Mouse (Mus musculus) embryo, embryonic 10 days (tissue): ENCODE measurements around the gene Npas3.
A peak's percentile ranks its signal among the peaks of the same experiment; 100 is the strongest.

ENCODE experiments used
- DNase-seq: peaks from one replicate; pipeline ENCODE4 v3.0.0-alpha.2; 2015; ENCODE audit warnings: low spot score

The Npas3 gene

DNA sequence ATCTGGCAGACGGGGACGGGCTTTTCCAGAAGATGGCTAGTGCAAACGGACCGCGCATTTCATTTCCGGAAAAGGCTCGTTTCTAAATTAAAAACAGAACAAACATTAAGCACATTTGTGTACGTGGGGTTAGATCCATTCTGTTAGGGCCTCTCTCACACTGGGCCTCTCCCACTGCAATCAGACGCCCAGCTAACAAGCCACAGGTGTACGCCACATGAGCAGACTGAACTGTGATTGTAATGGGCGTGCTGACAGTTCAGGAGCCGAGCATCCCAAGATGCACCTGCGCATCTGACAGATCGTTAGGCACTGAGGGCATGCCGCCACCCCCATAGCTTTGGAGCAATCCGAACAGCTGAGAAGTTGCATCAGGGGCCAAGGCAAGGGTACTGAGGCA lies 816.5 kb downstream of the Npas3 start:
- peak; percentile 20 for DNase-seq

DNA sequence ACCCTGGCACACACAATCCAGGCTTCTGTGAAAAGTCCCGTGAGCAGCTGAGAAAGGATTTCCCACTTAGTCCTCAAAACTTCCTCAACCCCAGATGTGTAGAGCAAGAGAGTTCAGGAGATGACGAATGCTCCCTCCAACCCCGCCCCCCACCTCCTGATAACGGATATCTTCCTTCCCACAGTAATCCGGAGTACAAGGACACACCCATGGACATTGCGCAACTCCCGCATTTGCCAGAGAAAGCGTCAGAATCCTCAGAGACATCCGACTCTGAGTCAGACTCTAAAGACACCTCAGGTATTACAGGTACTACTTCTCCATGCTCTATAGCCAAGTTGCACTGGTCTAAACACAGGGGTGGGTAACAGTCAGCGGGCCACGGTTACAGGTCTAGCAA lies 817.1 kb downstream of the Npas3 start:
- no peak for DNase-seq

DNA sequence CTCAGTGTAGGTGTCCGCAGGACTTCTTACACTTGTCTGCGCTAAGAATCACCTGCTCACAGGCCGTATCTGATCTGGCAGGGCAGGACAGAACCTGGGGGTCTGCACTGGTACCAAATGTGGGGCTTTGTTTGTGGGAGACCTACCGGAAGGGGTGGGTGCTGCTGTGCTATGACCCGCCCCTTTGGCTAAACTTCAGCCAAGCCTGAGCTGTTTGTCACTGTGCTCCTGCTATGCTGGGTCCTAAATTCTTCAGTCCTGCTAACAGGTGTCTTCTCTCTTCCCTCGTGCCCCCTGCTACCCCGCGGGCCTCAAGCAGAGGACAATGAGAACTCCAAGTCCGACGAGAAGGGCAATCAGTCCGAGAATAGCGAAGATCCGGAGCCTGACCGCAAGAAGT lies 818.9 kb downstream of the Npas3 start:
- DNase-seq: no peak

DNA sequence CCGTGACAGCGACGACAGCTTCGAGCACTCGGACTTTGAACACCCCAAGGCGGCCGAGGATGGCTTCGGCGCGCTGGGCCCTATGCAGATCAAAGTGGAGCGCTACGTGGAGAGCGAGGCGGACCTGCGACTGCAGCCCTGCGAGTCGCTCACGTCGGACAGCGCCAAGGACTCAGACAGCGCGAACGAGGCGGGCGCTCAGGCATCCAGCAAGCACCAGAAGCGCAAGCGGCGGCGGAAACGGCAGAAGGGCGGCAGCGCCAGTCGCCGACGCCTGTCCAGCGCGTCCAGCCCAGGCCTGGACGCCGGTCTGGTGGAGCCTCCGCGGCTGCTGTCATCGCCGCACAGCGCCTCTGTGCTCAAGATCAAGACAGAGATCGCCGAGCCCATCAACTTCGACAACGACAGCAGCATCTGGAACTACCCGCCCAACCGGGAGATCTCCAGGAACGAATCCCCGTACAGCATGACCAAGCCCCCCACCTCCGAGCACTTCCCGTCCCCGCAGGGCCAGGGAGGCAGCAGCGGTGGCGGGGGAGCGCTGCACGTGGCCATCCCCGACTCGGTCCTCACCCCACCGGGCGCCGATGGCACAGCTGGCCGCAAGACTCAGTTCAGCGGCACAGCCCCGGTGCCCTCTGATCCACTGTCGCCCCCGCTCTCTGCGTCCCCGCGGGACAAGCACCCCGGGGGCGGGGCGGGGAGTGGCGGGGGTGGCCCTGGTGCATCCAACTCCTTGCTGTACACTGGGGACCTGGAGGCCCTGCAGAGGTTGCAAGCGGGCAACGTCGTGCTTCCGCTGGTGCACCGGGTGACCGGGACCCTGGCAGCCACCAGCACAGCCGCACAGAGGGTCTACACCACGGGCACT lies 819.6 kb downstream of the Npas3 start:
- peak; percentile 86 for DNase-seq

DNA sequence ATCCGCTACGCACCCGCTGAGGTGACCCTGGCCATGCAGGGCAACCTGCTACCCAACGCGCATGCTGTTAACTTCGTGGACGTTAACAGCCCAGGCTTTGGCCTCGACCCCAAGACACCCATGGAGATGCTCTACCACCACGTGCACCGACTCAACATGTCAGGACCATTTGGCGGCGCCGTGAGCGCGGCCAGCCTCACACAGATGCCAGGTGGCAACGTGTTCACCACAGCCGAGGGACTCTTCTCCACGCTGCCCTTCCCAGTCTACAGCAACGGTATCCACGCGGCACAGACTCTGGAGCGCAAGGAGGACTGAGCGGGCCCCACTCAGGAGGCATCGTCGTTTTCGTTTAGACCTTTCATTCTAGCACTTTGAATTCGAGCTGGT lies 820.3 kb downstream of the Npas3 start:
- DNase-seq: no peak

DNA sequence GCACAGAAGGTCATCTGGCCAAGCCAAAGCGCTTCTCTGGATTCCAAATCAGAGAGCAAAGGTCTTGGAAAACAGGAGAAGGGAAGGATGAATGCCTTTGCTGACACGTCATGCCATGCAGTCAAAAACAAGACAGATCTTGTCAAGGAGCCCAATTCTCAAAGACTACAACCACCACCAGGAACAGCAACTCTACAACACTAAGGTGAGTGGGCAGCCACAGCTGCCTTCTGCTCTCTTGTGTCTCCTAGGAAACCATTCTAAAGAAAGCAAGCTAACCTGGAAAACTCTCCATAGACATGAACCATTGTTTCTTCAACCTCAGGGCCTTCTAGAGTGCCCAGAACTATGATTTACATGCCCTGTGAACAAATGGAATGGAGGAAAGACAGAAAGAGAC lies 825.5 kb downstream of the Npas3 start:
- DNase-seq: no peak

DNA sequence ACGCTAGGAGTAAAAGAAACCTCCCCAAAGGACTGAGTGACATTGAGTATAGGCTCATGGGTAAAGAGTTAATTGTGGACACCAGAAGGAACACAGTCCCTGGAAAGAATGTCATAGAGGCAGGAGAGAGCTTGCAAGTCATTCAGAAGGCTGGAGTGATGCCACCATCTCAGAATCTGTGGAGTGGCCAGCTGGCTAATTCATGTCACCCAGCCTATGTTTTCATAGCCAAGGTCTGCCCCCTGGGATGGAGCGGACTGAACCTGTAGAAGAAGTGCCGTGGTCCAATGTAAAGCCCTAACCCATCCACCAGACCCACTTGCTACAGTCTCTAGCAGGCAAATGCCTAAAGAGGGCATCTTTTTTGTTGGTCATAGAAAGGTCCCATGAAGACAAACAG lies 832.5 kb downstream of the Npas3 start:
- no peak for DNase-seq

DNA sequence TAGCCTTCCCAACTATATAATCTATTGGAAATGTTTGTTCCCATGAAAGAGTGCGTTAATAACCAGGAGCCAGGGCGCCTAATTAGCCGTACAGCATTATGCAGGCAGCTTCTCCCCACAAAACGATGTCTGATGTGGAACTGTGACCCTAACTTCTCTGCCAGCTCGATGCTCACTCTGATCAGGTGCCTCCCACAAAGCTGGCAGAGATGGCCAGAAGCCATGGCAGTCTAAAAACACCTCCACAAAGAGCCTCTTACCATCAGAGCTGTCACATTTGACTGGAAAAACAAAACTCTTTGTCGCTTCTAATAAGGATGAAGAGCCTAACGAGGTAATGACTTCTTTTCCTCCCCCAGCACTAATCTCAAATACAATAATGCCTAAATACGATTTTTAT lies 845.3 kb downstream of the Npas3 start:
- DNase-seq: no peak

DNA sequence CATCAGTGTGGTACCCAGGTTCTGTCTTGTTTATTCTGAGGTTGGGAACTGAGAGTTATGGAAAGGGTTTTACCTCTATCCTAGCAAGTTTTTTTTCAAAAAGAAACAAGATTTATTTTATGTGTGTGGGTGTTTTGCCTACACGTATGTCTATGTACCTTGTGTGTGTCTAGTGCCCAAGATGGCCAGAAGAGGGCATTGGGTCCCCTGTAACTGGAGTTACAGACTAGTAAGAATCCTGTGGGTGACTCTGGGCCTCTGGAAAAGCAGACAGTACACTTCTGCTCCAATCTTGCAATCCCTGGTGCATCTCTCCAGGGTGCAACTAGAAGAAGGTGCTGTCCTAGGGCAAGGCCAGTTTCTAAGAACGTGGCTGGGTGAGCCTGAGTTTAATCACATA lies 848.0 kb downstream of the Npas3 start:
- DNase-seq: peak; percentile 13

DNA sequence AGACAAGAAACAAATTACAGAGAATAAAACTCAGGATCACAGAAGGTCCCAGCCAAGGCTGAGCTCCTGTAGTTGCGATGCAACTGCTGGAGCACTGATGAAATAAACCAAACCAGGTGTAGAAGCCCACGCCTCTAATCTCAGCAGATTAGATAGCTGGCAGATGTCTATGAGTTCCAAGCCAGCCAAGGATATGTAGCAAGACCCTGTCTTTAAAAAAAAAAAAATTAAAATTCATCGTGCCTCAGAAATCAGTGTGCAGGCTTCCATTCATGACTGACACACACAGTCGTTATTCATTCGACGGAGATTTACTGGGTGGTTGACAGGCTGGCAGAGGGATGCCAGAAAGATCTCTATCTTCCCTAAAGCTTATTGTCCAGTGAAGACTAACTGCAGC lies 849.7 kb downstream of the Npas3 start:
- DNase-seq: no peak

DNA sequence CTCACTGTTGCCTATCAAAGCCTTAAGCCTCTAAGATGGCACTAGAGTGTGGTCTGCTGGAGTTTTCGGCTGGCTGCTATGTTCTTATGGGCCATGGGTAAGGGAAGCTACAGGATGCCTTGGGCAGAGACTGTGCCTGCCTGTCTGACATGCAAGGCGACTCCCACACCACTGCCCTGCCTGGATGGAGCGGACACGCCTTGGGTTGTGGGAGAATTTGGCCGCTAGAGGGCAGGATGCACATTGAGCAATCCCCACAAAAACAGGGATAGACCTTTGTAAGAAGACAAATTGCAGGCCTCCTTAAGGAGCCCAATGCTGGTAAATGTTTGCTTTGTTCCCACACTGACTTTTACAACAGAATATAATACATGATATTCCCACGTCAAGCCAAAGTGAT lies 850.3 kb downstream of the Npas3 start:
- peak; percentile 92 for DNase-seq

DNA sequence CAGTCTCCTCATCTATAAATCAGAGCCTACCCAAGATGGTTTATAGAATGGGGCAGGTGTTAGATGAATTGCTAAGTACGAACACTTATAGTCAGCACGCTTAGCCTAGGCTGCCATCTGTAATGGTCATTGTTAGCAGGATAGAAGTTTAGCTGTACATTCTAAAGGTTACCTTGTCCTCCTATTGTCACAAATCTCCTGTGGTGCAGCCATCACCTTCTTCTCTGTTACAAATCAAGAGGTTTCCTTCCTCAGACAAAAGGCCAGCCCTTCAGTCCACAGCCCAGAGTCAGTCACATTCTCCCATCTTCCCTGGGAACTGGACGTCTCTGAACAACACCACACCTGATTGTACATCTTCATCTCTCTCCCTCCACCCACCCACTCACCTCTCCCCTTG lies 851.0 kb downstream of the Npas3 start:
- no peak for DNase-seq

DNA sequence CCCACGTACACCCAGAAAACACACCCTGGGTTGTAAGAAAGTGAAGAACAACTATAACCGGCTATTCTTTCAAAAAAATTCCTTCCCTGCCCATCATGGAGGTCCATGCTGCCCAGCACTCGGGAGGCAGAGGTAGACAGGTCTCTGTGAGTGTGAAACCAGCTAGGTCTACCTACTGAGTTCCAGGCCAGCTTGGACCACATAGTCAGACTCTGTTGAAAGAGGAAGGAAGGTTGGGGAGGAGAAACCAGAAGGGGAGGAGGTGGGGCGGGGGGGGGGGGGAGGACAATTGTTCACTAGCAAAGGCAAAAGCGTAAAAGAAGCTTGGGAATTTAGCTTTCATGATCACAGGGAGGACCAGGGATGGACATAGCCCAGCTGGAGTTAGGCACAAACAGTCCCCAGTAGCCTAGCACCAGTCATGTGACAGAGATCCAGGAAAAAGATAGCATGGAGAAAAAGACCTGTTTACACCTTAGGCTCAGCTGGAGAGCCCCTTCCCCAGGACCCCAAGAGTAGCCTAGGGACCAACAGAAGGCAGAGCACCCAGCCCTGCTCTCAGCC lies 852.9 kb downstream of the Npas3 start:
- no peak for DNase-seq

DNA sequence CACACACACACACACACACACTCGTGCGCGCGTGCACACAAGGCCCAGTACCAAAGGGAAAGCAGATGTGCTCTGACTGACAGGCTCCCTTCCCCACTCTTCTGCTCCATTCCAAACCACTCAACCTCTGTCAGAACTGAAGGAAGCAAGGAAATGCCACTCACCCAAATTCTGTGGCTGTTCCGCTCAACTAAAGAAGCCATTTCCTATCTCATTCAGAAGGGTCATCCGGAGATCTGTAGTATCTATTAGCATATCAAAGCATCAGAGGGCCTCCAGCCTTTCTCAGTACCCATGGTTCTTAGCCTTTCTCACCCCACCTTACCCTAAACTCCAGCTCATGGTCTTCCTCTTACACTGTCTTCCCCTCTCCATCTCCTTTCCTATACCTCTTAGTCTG lies 854.0 kb downstream of the Npas3 start:
- no peak for DNase-seq

DNA sequence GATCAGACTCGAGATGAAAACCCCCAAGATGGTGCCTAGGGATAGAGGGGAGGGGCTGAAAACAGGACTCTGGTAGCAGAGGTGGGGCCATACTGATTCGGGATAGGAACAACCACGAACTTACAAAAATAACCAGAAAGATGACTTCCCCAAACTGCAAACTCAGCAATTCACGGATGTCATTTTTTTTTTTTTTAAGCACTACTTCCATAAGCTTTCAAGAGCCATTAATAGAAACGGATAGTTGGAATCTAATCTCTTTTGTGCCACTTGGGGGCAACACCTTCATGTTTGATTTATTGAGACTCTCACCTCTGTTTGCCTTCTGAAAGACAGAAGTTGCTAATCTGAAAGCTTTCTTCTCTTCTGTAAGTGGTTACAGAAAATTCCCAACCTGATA lies 857.1 kb downstream of the Npas3 start:
- no peak for DNase-seq

DNA sequence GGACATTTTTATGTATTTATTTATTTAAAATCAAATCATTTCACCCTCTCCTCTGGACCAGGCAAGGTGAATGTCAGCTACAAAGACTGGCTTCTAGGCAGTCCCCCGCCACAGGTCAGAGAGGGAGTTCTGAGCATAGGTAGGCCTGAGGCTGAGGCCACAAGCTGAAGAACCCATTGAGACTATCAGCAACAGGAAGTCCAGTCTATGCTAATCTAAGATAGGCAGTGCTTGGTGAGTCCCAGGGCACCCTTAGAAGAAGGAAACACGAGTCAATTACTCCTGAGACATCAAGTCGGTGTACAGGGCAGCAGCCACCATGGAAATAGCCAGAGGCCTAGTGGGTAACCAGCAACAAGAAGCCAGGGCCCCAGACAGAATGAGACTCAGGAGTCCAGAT lies 857.5 kb downstream of the Npas3 start:
- DNase-seq: no peak

DNA sequence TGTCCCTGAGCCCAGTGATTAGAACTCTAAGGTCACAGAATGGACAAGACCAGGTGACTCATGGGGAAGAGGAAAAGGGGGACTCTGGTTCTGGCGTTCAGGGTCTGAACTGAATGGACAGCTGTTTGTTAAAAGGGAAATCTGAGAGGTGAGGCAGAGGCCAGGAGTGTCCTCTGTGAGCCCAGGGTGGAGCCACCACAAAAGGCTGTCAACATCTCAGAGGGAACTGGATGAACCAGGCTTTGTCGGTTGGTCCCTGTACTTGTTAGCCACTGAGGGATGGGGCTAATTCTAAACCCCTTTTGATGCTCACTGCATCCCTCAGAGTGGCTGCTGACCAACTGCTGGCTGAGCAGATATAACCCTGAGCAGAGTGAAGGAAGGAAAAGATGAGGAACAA lies 861.9 kb downstream of the Npas3 start:
- DNase-seq: no peak

DNA sequence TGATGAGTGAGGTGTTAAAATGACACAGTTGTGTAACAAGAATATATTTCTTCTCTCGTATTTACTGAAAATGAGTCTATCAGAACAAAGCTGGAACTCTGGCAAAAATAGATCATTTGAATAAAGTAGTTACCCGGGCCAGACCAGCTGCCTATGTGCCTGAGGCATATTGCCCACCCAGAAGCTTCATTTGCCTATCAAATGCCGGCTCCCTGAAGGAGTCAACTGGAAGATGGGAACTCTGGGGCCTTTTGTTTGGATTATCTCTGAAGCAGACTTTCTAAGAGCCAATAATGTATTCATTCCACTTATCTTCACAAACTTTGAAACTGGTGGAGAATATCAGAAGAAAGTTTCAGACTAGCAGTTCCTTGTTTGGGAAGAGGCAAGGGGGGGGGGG lies 862.5 kb downstream of the Npas3 start:
- DNase-seq: no peak

DNA sequence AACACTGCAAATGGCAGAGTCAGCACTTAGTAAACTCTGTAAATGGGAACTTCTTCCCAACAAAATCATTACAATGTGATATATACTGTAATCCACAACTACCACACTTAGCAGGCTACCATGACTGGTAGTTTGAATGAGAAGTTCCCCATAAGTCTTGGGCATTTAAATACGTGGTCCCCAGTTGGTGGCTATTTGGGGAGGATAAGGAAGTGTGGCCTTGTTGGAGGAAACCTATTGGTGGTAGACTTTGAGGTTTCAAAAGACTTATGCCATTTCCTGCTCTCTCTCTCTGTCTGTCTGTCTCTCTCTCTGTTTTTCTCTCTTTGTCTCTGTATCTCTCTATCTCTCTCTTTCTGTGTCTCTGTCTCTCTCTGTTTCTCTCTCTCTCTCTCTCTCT lies 871.9 kb downstream of the Npas3 start:
- DNase-seq: no peak

DNA sequence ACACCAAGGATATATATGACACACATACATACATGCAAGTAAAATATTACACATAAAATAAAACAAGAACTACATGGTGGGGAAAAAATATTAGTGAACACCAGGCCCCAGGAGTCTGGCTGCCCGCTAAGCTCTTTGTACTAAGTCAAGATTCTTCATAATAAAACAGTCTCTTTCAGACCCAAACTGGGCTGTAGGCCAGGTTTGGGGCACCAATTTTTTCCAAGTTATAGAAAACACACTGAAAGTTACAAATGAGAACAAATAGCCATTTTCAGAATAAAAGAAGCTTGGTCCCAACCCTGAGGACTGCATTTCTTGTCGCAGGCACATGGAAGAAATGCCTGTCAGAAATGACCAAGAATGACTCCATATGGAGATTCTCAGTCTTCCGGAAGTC lies 872.8 kb downstream of the Npas3 start:
- DNase-seq: no peak
